Mouse (Mus musculus) macrophage (primary cell): ENCODE data around the gene Lef1. TPM values are rescaled to one million over a fixed set of nuclear protein-coding genes. Genes with fewer than 3 reads are reported as not detected.

ENCODE experiments used
- H3K27ac ChIP-seq: fragments of 350-480 bp; formaldehyde crosslinking; 2 replicates; pipeline ENCODE4 v1.9.0; 2021
- H3K36me3 ChIP-seq: fragments of 350-480 bp; formaldehyde crosslinking; 2 replicates; pipeline ENCODE4 v1.9.0; 2021; ENCODE audit errors: inconsistent target
- H3K4me3 ChIP-seq: fragments of 350-480 bp; formaldehyde crosslinking; 2 replicates; pipeline ENCODE4 v1.9.0; 2021; ENCODE audit errors: inconsistent target
- H3K79me2 ChIP-seq: fragments of 350-480 bp; formaldehyde crosslinking; 2 replicates; pipeline ENCODE4 v1.9.0; 2021; ENCODE audit errors: inconsistent target
- WGBS: methylation state at CpG from one replicate; pipeline ENCODE4 v1.1.7; 2026; ENCODE audit warnings: inconsistent platforms; ENCODE audit not compliant: missing documents; 5-methylcytosine and 5-hydroxymethylcytosine counted together
- polyA plus RNA-seq: library from polyadenylated mRNA; stranded (reverse); fragments of 250-400 nt; gene quantifications from 3 replicates; pipeline ENCODE4 v1.2.4, GENCODE M21; 2018; ENCODE audit warnings: inconsistent platforms

Lef1 gene
- polyA plus RNA-seq, 1 experiment from 2014 or later: 0.22 TPM

DNA sequence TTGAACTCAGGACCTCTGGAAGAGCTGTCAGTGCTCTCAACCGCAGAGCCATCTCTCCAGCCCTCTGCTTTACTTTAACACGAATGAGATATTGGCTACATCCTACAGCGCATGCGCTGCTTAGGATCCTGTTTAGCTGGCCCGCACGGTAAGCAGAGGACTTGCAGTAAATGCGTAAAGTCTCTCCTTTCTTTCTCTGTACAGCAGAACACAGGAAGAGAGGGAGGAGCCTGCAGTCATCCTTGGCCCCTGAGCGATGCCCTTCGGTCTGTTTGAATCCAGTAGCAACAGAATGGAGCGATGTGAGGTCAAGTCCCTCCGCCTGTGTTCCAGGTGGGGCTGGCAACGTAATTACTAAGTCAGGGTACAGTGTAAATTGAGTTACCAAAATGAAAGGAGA is 16.5 kb upstream of the Lef1 start:
- Histone ChIP-seq H3K4me3 (no peak overlapping the region), H3K79me2 (no peaks in the 10 kb centered on the region), H3K27ac (no peak overlapping the region), H3K36me3 (no peaks in the 10 kb centered on the region)
- 84% methylated on average over 12 of the region's 12 CpGs for WGBS

- Histone ChIP-seq H3K4me3 (no peak overlapping the region), H3K36me3 (no peaks in the 10 kb centered on the region), H3K79me2 (no peaks in the 10 kb centered on the region), H3K27ac (no peak overlapping the region)
- WGBS: 75% methylated on average over 4 of the region's 4 CpGs
These were observed 14.2 kb upstream of the Lef1 start for GRCm38 (mm10) chr3:131096105-131096504.

DNA sequence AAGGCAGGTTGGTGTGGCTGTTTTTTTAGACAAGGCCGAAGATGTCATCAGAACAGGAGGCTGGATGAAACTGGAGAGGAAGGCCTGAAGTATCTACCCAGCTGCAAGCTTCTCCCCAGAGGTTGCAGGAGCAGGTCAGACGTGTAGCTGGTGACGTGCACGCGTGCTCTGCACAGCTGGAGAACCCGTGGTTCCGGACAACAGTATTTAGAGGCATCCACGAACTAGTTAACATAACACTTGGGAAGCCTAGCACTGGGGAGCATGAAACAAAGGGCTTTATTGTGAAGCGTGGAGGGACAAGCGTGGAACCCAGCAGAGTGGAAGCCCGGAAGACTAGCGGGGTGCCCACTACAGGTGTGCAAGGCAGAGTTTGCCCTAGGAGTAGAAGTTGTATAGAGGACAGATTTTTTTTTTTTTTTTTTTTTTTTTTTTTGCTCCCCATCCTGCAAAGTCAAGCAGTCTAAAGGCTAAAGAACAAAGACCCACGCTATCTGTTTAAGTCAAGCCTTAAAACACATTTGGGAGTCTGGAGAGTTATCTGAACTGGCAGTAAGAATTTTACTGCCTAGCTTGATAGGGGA is 8.0 kb upstream of the Lef1 start:
- Histone ChIP-seq H3K79me2 (no peaks in the 10 kb centered on the region), H3K27ac (no peak overlapping the region), H3K36me3 (no peaks in the 10 kb centered on the region), H3K4me3 (no peak overlapping the region)
- WGBS: 65% methylated on average over 12 of the region's 13 CpGs

- H3K79me2 ChIP-seq: no peaks in the 10 kb centered on the region
- H3K4me3 ChIP-seq: no peak overlapping the region
- no peak overlapping the region for H3K27ac ChIP-seq
- H3K36me3 ChIP-seq: no peaks in the 10 kb centered on the region
- 66% methylated on average over 8 of the region's 8 CpGs for WGBS
These were observed 4.9 kb upstream of the Lef1 start for GRCm38 (mm10) chr3:131105362-131105761.

- H3K27ac ChIP-seq: no peak overlapping the region
These were observed 4.3 kb upstream of the Lef1 start for GRCm38 (mm10) chr3:131105940-131106401.

DNA sequence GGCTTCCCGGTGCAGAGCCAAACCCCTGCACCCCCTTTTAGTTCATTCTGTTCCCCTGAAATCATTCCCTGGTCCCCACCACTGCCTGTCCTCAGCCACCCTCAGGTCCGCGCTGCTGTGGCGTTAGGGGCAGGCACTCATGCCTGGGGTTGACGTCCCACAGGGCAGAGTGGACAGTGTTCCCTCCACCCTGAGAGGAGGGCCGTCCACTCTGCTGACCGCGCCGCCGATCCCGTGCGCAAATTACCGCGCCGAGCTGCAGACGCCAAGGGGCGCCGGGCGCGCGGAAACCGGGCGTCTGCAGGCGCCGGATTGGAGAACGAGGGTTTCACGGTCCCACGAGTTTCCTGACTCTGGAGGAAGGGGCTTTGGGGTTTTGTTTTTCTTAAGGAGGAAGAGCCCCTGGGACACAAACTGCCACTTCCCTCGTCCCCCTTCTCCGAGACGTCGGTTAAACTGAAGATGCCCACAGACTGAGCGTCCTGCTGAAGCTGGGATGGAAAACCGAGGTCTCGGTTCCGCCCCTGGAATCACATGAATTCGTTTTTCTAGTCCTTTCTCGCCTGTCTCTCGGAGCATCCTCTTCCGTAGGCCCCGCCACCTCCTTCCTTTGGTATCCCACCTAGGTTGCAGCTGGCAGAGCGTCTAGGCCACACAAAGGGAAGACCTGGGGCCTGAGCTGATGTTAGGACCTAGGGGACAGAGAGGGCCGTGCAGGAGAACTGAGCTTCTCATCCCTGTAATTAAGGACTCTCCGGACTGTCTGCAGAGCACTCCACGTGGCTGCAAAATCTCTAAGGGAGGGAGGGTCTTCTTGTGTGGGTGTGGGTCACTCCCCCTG is 3.6 kb upstream of the Lef1 start:
- WGBS: 3% methylated on average over 45 of the region's 45 CpGs
- no peaks in the 10 kb centered on the region for H3K36me3 ChIP-seq
- H3K4me3 ChIP-seq: no peak overlapping the region
- H3K27ac ChIP-seq: no peak overlapping the region
- no peaks in the 10 kb centered on the region for H3K79me2 ChIP-seq

More at GRCm38 (mm10) chr3:131105940-131106401, 4.3 kb upstream of the Lef1 start:
- Histone ChIP-seq H3K36me3 (no peaks in the 10 kb centered on the region), H3K79me2 (no peaks in the 10 kb centered on the region), H3K4me3 (no peak overlapping the region)
- WGBS: 2% methylated on average over 36 of the region's 36 CpGs

DNA sequence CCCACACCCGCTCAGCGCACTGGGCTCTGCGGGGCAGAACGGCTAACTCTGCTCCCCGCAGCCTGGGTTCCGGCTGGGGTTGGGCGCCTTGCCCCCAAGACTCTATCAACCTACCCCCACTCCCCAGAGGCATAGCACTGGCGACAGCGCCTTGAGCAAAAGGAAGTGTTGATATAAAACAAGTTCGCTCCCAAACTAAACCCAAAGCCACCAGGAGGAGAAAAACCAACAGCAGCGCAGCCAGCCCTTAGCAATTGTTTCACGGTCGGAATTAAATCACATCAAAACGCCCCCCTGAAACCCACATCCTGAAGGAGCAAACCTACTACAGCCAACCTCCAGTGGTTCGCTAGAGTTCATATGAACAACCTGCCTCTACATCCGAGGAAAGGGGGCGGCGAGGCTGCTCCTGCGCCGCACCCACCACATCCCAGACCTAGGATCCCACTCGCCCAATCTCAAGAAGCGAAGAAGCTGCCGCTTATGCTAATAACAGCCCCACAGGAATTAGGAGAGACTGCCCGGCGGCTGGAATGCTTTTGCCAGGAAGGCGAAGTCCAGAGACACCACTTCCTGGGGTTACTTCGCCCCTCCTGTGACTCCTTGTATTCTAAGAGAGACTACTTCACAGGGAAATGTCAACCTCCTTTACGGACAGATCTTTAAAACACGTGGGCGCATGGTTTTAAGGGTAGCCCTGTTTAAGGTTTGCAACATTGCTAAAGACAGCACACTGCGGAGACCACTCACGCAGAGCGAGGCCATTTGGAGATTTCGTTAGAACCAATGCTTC is 2.8 kb upstream of the Lef1 start:
- Histone ChIP-seq H3K36me3 (no peaks in the 10 kb centered on the region), H3K4me3 (no peak overlapping the region), H3K79me2 (no peaks in the 10 kb centered on the region), H3K27ac (no peak overlapping the region)
- WGBS: 6% methylated on average over 33 of the region's 34 CpGs

DNA sequence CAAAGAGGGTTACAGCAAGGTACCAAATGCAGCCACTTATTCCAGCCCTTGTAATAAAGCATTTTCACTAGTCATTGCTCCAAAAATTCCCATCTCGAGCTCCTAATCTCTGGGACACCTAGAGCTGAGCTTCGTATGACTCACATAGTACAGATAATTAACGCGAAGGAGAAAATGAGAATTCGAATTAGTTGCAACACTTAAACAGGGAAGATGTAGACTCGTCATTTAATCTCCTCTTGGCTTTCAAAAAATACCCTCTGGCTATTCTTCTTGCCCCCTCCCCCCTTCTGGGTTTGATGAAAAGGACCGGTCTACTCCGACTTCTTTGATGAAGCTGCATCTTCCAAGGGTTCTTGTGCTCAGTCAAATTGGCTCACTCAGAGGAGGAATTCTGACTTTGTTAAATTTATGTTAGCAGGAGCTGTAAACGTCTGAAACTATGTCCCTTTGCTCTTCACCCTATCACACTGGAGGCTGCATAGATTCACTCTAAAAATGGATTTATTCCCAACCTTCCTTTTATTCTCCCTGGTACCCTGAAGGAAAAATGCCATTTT is 2.1 kb upstream of the Lef1 start:
- 8% methylated on average over 9 of the region's 9 CpGs for WGBS
- Histone ChIP-seq H3K79me2 (no peaks in the 10 kb centered on the region), H3K36me3 (no peaks in the 10 kb centered on the region), H3K27ac (no peak overlapping the region), H3K4me3 (no peak overlapping the region)

GRCm38 (mm10) chr3:131109066-131109685 is 1.1 kb upstream of the Lef1 start:
- no peaks in the 10 kb centered on the region for H3K36me3 ChIP-seq
- no peaks in the 10 kb centered on the region for H3K79me2 ChIP-seq
- 6% methylated on average over 15 of the region's 15 CpGs for WGBS
- no peak overlapping the region for H3K27ac ChIP-seq
- H3K4me3 ChIP-seq: no peak overlapping the region

GRCm38 (mm10) chr3:131109686-131110070 is 593 bp upstream of the Lef1 start:
- Histone ChIP-seq H3K27ac (no peak overlapping the region), H3K79me2 (no peaks in the 10 kb centered on the region), H3K4me3 (no peak overlapping the region), H3K36me3 (no peaks in the 10 kb centered on the region)
- 4% methylated on average over 12 of the region's 14 CpGs for WGBS

DNA sequence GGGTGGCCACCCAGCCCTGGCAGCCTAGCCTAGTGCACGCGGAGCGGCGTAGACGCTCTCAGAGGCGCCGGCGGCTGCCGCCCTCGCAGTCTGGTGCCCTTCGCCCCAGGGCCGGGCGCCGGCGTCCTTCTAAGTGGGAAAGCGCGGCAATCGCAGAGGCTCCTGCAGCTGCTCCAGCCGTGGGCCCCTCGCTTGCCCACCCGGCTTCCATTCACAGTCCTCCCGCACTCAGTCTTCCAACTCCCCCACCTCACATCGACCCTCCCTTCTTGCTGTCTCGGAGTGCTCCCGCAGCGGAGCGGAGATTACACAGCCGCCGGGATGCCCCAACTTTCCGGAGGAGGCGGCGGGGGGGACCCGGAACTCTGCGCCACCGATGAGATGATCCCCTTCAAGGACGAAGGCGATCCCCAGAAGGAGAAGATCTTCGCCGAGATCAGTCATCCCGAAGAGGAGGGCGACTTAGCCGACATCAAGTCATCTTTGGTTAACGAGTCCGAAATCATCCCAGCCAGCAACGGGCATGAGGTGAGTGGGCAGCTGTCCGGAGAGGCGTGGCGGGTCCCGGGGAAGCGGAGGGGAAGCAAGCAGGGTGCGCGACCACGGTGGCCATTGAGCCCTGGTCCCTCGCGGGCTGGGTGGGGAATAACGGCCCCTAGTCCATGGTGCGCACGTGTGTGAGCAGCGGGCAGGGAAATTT is 1.0 kb downstream of the Lef1 start:
- no peak overlapping the region for H3K27ac ChIP-seq
- H3K79me2 ChIP-seq: no peaks in the 10 kb centered on the region
- H3K4me3 ChIP-seq: no peak overlapping the region
- H3K36me3 ChIP-seq: no peaks in the 10 kb centered on the region
- 1% methylated on average over 56 of the region's 59 CpGs for WGBS

DNA sequence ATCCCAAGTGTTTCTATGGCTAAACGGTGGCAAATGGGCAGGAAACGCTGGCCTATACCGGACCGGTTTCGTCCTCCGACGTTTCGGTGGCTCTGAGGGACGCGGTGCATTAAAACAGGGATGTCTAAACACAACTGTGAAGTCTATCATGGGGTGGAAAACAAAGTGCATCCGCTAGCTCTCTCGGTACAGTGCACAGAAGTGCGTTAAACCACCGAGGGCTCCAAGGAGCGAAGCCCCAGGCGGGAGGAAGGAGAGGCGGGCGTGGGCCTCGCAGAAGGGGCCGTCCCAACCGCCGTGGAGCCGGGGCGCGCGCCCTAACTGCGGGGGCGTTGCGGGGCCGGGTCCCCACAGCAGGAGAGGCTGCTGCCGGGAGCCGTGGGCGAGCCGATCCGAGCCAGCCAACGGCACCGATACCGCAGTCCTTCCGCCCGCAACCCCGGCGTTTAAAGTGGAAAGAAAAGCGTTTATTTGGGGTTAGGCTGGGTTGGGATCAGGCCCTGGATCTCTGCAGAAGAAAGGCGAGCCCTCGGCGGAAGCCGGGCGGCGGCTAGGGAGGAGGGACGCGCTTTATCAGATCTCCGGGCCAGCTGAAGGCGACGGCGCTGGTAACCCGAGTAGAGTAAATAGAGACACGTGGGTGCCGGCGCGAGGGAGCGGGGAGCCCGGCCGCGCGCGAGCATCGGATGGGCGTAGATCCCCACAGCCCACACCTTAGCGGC is 1.7 kb downstream of the Lef1 start:
- Histone ChIP-seq H3K36me3 (no peaks in the 10 kb centered on the region), H3K79me2 (no peaks in the 10 kb centered on the region), H3K4me3 (no peak overlapping the region), H3K27ac (no peak overlapping the region)
- WGBS: 2% methylated on average over 69 of the region's 69 CpGs

GRCm38 (mm10) chr3:131112573-131112955 is 2.3 kb downstream of the Lef1 start:
- Histone ChIP-seq H3K27ac (no peak overlapping the region), H3K4me3 (no peak overlapping the region), H3K36me3 (no peaks in the 10 kb centered on the region), H3K79me2 (no peaks in the 10 kb centered on the region)
- 1% methylated on average over 7 of the region's 7 CpGs for WGBS
